In genomic region chrX:23693443-23694400, GRCm38 (mm10) we compare ENCODE assay signal across 8 mouse cellular contexts. TPM values are rescaled to one million over a fixed set of nuclear protein-coding genes. Genes with fewer than 3 reads are reported as not detected.
DNase-seq lines count a peak whose midpoint lies in the region; ATAC-seq and TF ChIP-seq lines count a peak whose summit lies in the region.

No protein-coding gene starts in this region.

- H3K36me3 ChIP-seq in liver, embryonic 11.5 days (ENCODE audit: control insufficient read depth, insufficient read depth, low read length), result no peaks in the 10 kb centered on the region

- no peaks in the 10 kb centered on the region for H3K9me3 ChIP-seq in liver, embryonic 11.5 days (ENCODE audit: control insufficient read depth, low read length)

- no peaks in the 10 kb centered on the region for H3K27me3 ChIP-seq in liver, embryonic 11.5 days (replicated peaks; ENCODE audit: control insufficient read depth, insufficient read depth, low read length)

- intact Hi-C loops in gastrocnemius, adult 2 months (cut with DNase I), result loop anchor here (10.0 kb wide), 1 partner anchor 71 kb away; no protein-coding TSS in a partner anchor
- intact Hi-C loops in gastrocnemius, postnatal 14 days (cut with DNase I; ENCODE audit: low total_unique reads), result no loop called here
- intact Hi-C loops in left cerebral cortex, postnatal 14 days (cut with DNase I), result no loop called here

- H3K27ac ChIP-seq in gastrocnemius, adult 2 months, result peak overlapping the region; percentile 95
- peak overlapping the region; percentile 90 for H3K27ac ChIP-seq in liver, embryonic 11.5 days (ENCODE audit: low read depth, low read length)

- ATAC-seq in liver, embryonic 11.5 days (replicated peaks; ENCODE audit: low FRiP score), result no peak

- 11% methylated on average over 26 of the region's 28 CpGs for WGBS in liver, embryonic 11.5 days

- peak overlapping the region; percentile 91 for H3K4me3 ChIP-seq in gastrocnemius, adult 2 months
- peak overlapping the region; percentile 66 for H3K4me3 ChIP-seq in liver, embryonic 11.5 days (ENCODE audit: low read depth, low read length)

- no peak for TF ChIP-seq CTCF in gastrocnemius, adult 2 months (IDR thresholded peaks at IDR 0.05)

- peak overlapping the region; percentile 67 for H3K9ac ChIP-seq in liver, embryonic 11.5 days (ENCODE audit: low read depth, low read length)

- H3K4me2 ChIP-seq in liver, embryonic 11.5 days, result peak overlapping the region; percentile 59

- no peaks in the 10 kb centered on the region for H3K4me1 ChIP-seq in liver, embryonic 11.5 days (replicated peaks; ENCODE audit: control insufficient read depth, insufficient read depth, low read length)

- DNase-seq in gastrocnemius, adult 2 months, result no peak
- DNase-seq in gastrocnemius, postnatal 14 days, result no peak
- DNase-seq in 3134 (ENCODE audit: extremely low read depth, insufficient read length, low spot score), result peak; percentile 24
- peak; percentile 23 for DNase-seq in adrenal gland, postnatal 14 days
- DNase-seq in forelimb bud, embryonic 11.5 days (ENCODE audit: low read depth, low spot score), result peak; percentile 0
- peak; percentile 39 for DNase-seq in liver, embryonic 11.5 days (ENCODE audit: low spot score)
- peak; percentile 4 for DNase-seq in skeletal muscle tissue, adult 2 months (ENCODE audit: low read depth, low spot score)
- no peak for DNase-seq in left cerebral cortex, postnatal 14 days (ENCODE audit: low spot score in 2 of 2)

RNA-seq across cellular contexts. Expression of gene Wdr44, which starts 0.9 kb away (rescaled TPM):
- 10 to 100 TPM; 18.1 to 19.8 TPM for total RNA-seq in gastrocnemius, adult 2 months (2021)
- total RNA-seq in gastrocnemius, postnatal 14 days (2021), result 10 to 100 TPM; 10.5 to 10.8 TPM
- total RNA-seq in adrenal gland, postnatal 14 days (2021), result 9.8 and 10.6 TPM in 2 replicates
- 4.8 and 6.0 TPM in 2 replicates for polyA plus RNA-seq in liver, embryonic 11.5 days (2014; fragmentation: Nextera tagmentation; extraction: Ambion mirVana)
- 10 to 100 TPM; 20.4 to 21.5 TPM for total RNA-seq in left cerebral cortex, postnatal 14 days (2021)

Comparison
In these comparisons a context has a peak if more than half of its experiments do, and no peak if none do; other contexts are left out.
1. DNase-seq: peak in 3134 (single experiment), adrenal gland, postnatal 14 days (single experiment), forelimb bud, embryonic 11.5 days (single experiment), liver, embryonic 11.5 days (single experiment) and skeletal muscle tissue, adult 2 months (single experiment); none in gastrocnemius, adult 2 months (single experiment), gastrocnemius, postnatal 14 days (single experiment) and left cerebral cortex, postnatal 14 days (0 of 2).